Mouse (Mus musculus) lung, embryonic 14.5 days (tissue): ENCODE data around the gene L3hypdh. TPM values are rescaled to one million over a fixed set of nuclear protein-coding genes. Genes with fewer than 3 reads are reported as not detected.

Experiments
- ATAC-seq: fragments of 200-750 bp; cut with Nextera tagmentation; 2 replicates; pipeline ENCODE4 v1.8.0; 2017; ENCODE audit warnings: mild to moderate bottlenecking, moderate TSS enrichment, moderate library complexity; ENCODE audit not compliant: insufficient read depth
- DNase-seq: peaks from one replicate; pipeline ENCODE4 v3.0.0-alpha.2; 2015
- H3K27ac ChIP-seq: fragments of 300-500 bp; sonication (generic); 2 replicates; pipeline ENCODE4 v1.5.1; 2014; ENCODE audit warnings: low read depth, mild to moderate bottlenecking, moderate library complexity
- H3K27me3 ChIP-seq: fragments of 300-500 bp; sonication (generic); 2 replicates; pipeline ENCODE4 v1.6.1; 2014; ENCODE audit warnings: low read length, control low read depth; ENCODE audit not compliant: insufficient read depth
- H3K36me3 ChIP-seq: fragments of 300-500 bp; sonication (generic); 2 replicates; pipeline ENCODE4 v1.6.1; 2014; ENCODE audit warnings: control low read depth; ENCODE audit not compliant: insufficient read depth
- H3K4me1 ChIP-seq: fragments of 300-500 bp; sonication (generic); 2 replicates; pipeline ENCODE4 v1.6.1; 2014; ENCODE audit warnings: antibody characterized with exemption, control low read depth; ENCODE audit not compliant: insufficient read depth
- H3K4me2 ChIP-seq: fragments of 300-500 bp; sonication (generic); 2 replicates; pipeline ENCODE4 v1.6.1; 2014; ENCODE audit warnings: mild to moderate bottlenecking
- H3K4me3 ChIP-seq: fragments of 300-500 bp; sonication (generic); 2 replicates; pipeline ENCODE4 v1.5.1; 2014; ENCODE audit warnings: low read depth, low read length
- H3K9ac ChIP-seq: fragments of 300-500 bp; sonication (generic); 2 replicates; pipeline ENCODE4 v1.6.1; 2014
- H3K9me3 ChIP-seq: fragments of 300-500 bp; sonication (generic); 2 replicates; pipeline ENCODE4 v1.6.1; 2016; ENCODE audit warnings: low read depth, low read length, control low read depth
- CTCF ChIP-seq: IDR thresholded peaks from 2 replicates; pipeline ENCODE4 v1.5.1; 2016; ENCODE audit warnings: antibody characterized with exemption, low read depth
- WGBS: fragments of 180-500 bp; shearing (Covaris S2); extraction: QIAGEN DNeasy Blood & Tissue Kit; methylation state at CpG from one replicate; pipeline ENCODE4 v1.1.7; 2014; 5-methylcytosine and 5-hydroxymethylcytosine counted together
- microRNA-seq: library from miRNA; unstranded; fragments of <30 nt; microRNA quantifications from one replicate; pipeline ENCODE4, GENCODE M21; 2016; ENCODE audit warnings: borderline number of aligned reads
- polyA plus RNA-seq: library from polyadenylated mRNA; unstranded; fragments of >200 nt; fragmentation: Nextera tagmentation; extraction: Ambion mirVana; gene quantifications from 2 replicates; pipeline ENCODE4 v1.2.1, GENCODE M21; 2014

The L3hypdh gene
- polyA plus RNA-seq, 1 experiment from 2014 or later: 25.2 TPM

- TF ChIP-seq CTCF: no peak
- 52% methylated on average over 2 of the region's 2 CpGs for WGBS
- H3K4me1 ChIP-seq: no peaks in the 10 kb centered on the region
- H3K27me3 ChIP-seq: no peaks in the 10 kb centered on the region
- no peak for ATAC-seq
- DNase-seq: no peak
- H3K27ac ChIP-seq: no peak overlapping the region
- H3K9ac ChIP-seq: no peak overlapping the region
- no peak overlapping the region for H3K4me2 ChIP-seq
- H3K4me3 ChIP-seq: no peak overlapping the region
- 0 out of 2 replicates have a peak, but pooled peaks cover 3% of the 10 kb centered on the region for H3K9me3 ChIP-seq
- H3K36me3 ChIP-seq: no peaks in the 10 kb centered on the region
These were observed 46.4 kb downstream of the L3hypdh start for GRCm38 (mm10) chr12:72038866-72039265.

- Histone ChIP-seq H3K9me3 (0 out of 2 replicates have a peak, but pooled peaks cover 3% of the 10 kb centered on the region), H3K4me1 (no peaks in the 10 kb centered on the region), H3K27ac (0 out of 2 replicates have a peak overlapping the region, but pooled peaks have one; percentile 18), H3K4me3 (no peak overlapping the region), H3K27me3 (no peaks in the 10 kb centered on the region), H3K9ac (no peak overlapping the region), H3K36me3 (no peaks in the 10 kb centered on the region), H3K4me2 (no peak overlapping the region)
- ATAC-seq (no peak), DNase-seq (no peak)
- 71% methylated on average over 6 of the region's 6 CpGs for WGBS
- no peak for TF ChIP-seq CTCF
These were observed 48.2 kb downstream of the L3hypdh start for GRCm38 (mm10) chr12:72037049-72037448.

GRCm38 (mm10) chr12:72036097-72036661 lies 49.1 kb downstream of the L3hypdh start:
- WGBS: 37% methylated on average over 9 of the region's 9 CpGs
- peak overlapping the region; percentile 55; the same call in 1 of the 2 replicates for H3K27ac ChIP-seq
- no peaks in the 10 kb centered on the region for H3K4me1 ChIP-seq

GRCm38 (mm10) chr12:72031794-72032193 lies 53.4 kb downstream of the L3hypdh start:
- no peak for TF ChIP-seq CTCF
- no peaks in the 10 kb centered on the region for H3K9me3 ChIP-seq
- no peaks in the 10 kb centered on the region for H3K36me3 ChIP-seq
- H3K27me3 ChIP-seq: no peaks in the 10 kb centered on the region
- no peaks in the 10 kb centered on the region for H3K4me1 ChIP-seq
- no peak overlapping the region for H3K4me3 ChIP-seq
- H3K9ac ChIP-seq: no peak overlapping the region
- no peak for ATAC-seq
- no peak for DNase-seq
- no peak overlapping the region for H3K4me2 ChIP-seq
- 78% methylated on average over 6 of the region's 6 CpGs for WGBS
- no peak overlapping the region for H3K27ac ChIP-seq

More at GRCm38 (mm10) chr12:72036097-72036661, 49.1 kb downstream of the L3hypdh start:
- H3K9ac ChIP-seq: no peak overlapping the region
- TF ChIP-seq CTCF: no peak
- H3K27me3 ChIP-seq: no peaks in the 10 kb centered on the region
- DNase-seq (peak; percentile 47), ATAC-seq (peak; percentile 58)
- no peak overlapping the region for H3K4me2 ChIP-seq
- 0 out of 2 replicates have a peak, but pooled peaks cover 3% of the 10 kb centered on the region for H3K9me3 ChIP-seq
- H3K36me3 ChIP-seq: no peaks in the 10 kb centered on the region
- H3K4me3 ChIP-seq: no peak overlapping the region

- H3K27me3 ChIP-seq: no peaks in the 10 kb centered on the region
- 80% methylated on average over 5 of the region's 5 CpGs for WGBS
- H3K4me1 ChIP-seq: no peaks in the 10 kb centered on the region
- no peak for DNase-seq
- no peaks in the 10 kb centered on the region for H3K36me3 ChIP-seq
- no peak overlapping the region for H3K9ac ChIP-seq
- H3K27ac ChIP-seq: no peak overlapping the region
- TF ChIP-seq CTCF: no peak
- ATAC-seq: no peak
- no peak overlapping the region for H3K4me2 ChIP-seq
- no peak overlapping the region for H3K4me3 ChIP-seq
- no peaks in the 10 kb centered on the region for H3K9me3 ChIP-seq
These were observed 54.1 kb downstream of the L3hypdh start for GRCm38 (mm10) chr12:72031171-72031570.

GRCm38 (mm10) chr12:72025275-72025795 lies 59.9 kb downstream of the L3hypdh start:
- H3K36me3 ChIP-seq: no peaks in the 10 kb centered on the region
- no peak for TF ChIP-seq CTCF
- DNase-seq (no peak), ATAC-seq (no peak)
- H3K9me3 ChIP-seq: peaks cover 10% of the 10 kb centered on the region; the same call in 1 of the 2 replicates
- WGBS: 42% methylated on average over 6 of the region's 6 CpGs
- H3K4me3 ChIP-seq: no peak overlapping the region
- 0 out of 2 replicates have a peak, but pooled peaks cover 4% of the 10 kb centered on the region for H3K4me1 ChIP-seq
- H3K9ac ChIP-seq: no peak overlapping the region
- no peak overlapping the region for H3K27ac ChIP-seq
- no peaks in the 10 kb centered on the region for H3K27me3 ChIP-seq
- no peak overlapping the region for H3K4me2 ChIP-seq

GRCm38 (mm10) chr12:72023572-72023971 lies 61.7 kb downstream of the L3hypdh start:
- 0 out of 2 replicates have a peak, but pooled peaks cover 4% of the 10 kb centered on the region for H3K4me1 ChIP-seq
- DNase-seq (no peak), ATAC-seq (no peak)
- H3K9ac ChIP-seq: no peak overlapping the region
- H3K4me2 ChIP-seq: no peak overlapping the region
- H3K9me3 ChIP-seq: peaks cover 10% of the 10 kb centered on the region; the same call in 1 of the 2 replicates
- TF ChIP-seq CTCF: no peak
- WGBS: 93% methylated on average over 5 of the region's 5 CpGs
- no peaks in the 10 kb centered on the region for H3K36me3 ChIP-seq
- H3K27me3 ChIP-seq: no peaks in the 10 kb centered on the region
- no peak overlapping the region for H3K27ac ChIP-seq
- no peak overlapping the region for H3K4me3 ChIP-seq

Small RNA genes within 50 kb of the gene (microRNA-seq; reads per million reads assigned to microRNA genes)
- not detected for gene Gm24466

Other genes starting within 250 kb of the L3hypdh start
- gene Gpr135, start 14.3 kb downstream of the L3hypdh start, polyA plus RNA-seq: 0.68 and 0.88 TPM in 2 replicates
- gene Jkamp, start 150 bp upstream of the L3hypdh start, polyA plus RNA-seq: 54.9 and 56.8 TPM in 2 replicates
- gene Ccdc175, start 99.6 kb upstream of the L3hypdh start, polyA plus RNA-seq: not detected in 2 replicates